Mouse (Mus musculus): Measurements from ENCODE around the gene Rtl1.

Gene Rtl1

GRCm38 (mm10) chr12:109572259-109572658 is 27.9 kb downstream of the Rtl1 start:
- no peak for DNase-seq (ENCODE audit: low spot score in 2 of 2)

- DNase-seq (ENCODE audit: low spot score in 2 of 2), result no peak
These were observed 39.9 kb downstream of the Rtl1 start for GRCm38 (mm10) chr12:109560111-109560695.

GRCm38 (mm10) chr12:109558891-109559487 is 41.1 kb downstream of the Rtl1 start:
- no peak for DNase-seq (ENCODE audit: low spot score in 2 of 2)

GRCm38 (mm10) chr12:109558226-109558824 is 41.8 kb downstream of the Rtl1 start:
- no peak for DNase-seq (ENCODE audit: low spot score in 2 of 2)

- no peak for DNase-seq (ENCODE audit: low spot score in 2 of 2)
These were observed 44.2 kb downstream of the Rtl1 start for GRCm38 (mm10) chr12:109555837-109556409.

- no peak for DNase-seq (ENCODE audit: low spot score in 2 of 2)
These were observed 46.6 kb downstream of the Rtl1 start for GRCm38 (mm10) chr12:109553568-109553967.

GRCm38 (mm10) chr12:109552754-109553525 is 47.2 kb downstream of the Rtl1 start:
- no peak for DNase-seq (ENCODE audit: low spot score in 2 of 2)

- no peak for DNase-seq (ENCODE audit: low spot score in 2 of 2)
These were observed 48.4 kb downstream of the Rtl1 start for GRCm38 (mm10) chr12:109551771-109552170.

GRCm38 (mm10) chr12:109547085-109547484 is 53.0 kb downstream of the Rtl1 start:
- no peak for DNase-seq (ENCODE audit: low spot score in 2 of 2)

- no peak for DNase-seq (ENCODE audit: low spot score in 2 of 2)
These were observed 54.0 kb downstream of the Rtl1 start for GRCm38 (mm10) chr12:109545875-109546732.

GRCm38 (mm10) chr12:109543281-109543923 is 56.7 kb downstream of the Rtl1 start:
- DNase-seq (ENCODE audit: low spot score in 2 of 2), result no peak

- DNase-seq (ENCODE audit: low spot score in 2 of 2), result peak in 1 of 2 experiments; percentile 48
These were observed 57.4 kb downstream of the Rtl1 start for GRCm38 (mm10) chr12:109542635-109543249.

GRCm38 (mm10) chr12:109542011-109542410 is 58.1 kb downstream of the Rtl1 start:
- DNase-seq (ENCODE audit: low spot score in 2 of 2), result no peak

- no peak for DNase-seq (ENCODE audit: low spot score in 2 of 2)
These were observed 58.6 kb downstream of the Rtl1 start for GRCm38 (mm10) chr12:109541540-109541899.

- peak in 1 of 2 experiments; percentile 53 for DNase-seq (ENCODE audit: low spot score in 2 of 2)
These were observed 59.2 kb downstream of the Rtl1 start for GRCm38 (mm10) chr12:109540739-109541539.

- no peak for DNase-seq (ENCODE audit: low spot score in 2 of 2)
These were observed 60.2 kb downstream of the Rtl1 start for GRCm38 (mm10) chr12:109539950-109540349.

Data from urinary bladder, postnatal 4 days (tissue).